Mouse (Mus musculus) E14TG2a.4 (cell line): ENCODE measurements around the gene Dlgap3.

ENCODE experiments used
- H3K27me3 ChIP-seq: 2 replicates; pipeline ENCODE4 v1.6.1; 2014; ENCODE audit warnings: low read length, control low read depth; ENCODE audit not compliant: insufficient read depth
- H3K36me3 ChIP-seq: 2 replicates; pipeline ENCODE4 v1.6.1; 2014; ENCODE audit warnings: low read length, control low read depth; ENCODE audit not compliant: insufficient read depth
- H3K4me1 ChIP-seq: replicated peaks from 2 replicates; pipeline ENCODE4 v1.6.1; 2014; ENCODE audit warnings: low read depth, low read length, control low read depth
- H3K4me3 ChIP-seq: replicated peaks from 2 replicates; pipeline ENCODE4 v1.5.1; 2014; ENCODE audit warnings: mild to moderate bottlenecking, low read length
- H3K9me3 ChIP-seq: 2 replicates; pipeline ENCODE4 v1.6.1; 2014; ENCODE audit warnings: low read length, control low read depth
- CTCF ChIP-seq: conservative IDR thresholded peaks from 2 replicates; pipeline ENCODE4 v1.5.1; 2014; ENCODE audit warnings: low read length
- NANOG ChIP-seq: IDR thresholded peaks from 2 replicates; pipeline ENCODE4 v1.6.1; 2014; ENCODE audit warnings: borderline replicate concordance, low read length, mixed read lengths
- POU5F1 ChIP-seq: IDR thresholded peaks from 2 replicates; pipeline ENCODE4 v1.6.1; 2014; ENCODE audit warnings: low read length, borderline replicate concordance

The Dlgap3 gene

GRCm38 (mm10) chr4:127232028-127232427 lies 63.0 kb downstream of the Dlgap3 start:
- Histone ChIP-seq H3K36me3 (peaks cover 66% of the 10 kb centered on the region), H3K4me1 (peaks cover 78% of the 10 kb centered on the region), H3K27me3 (0 out of 2 replicates have a peak, but pooled peaks cover 4% of the 10 kb centered on the region), H3K4me3 (peak overlapping the region; percentile 7; the same call in 1 of the 2 replicates), H3K9me3 (no peaks in the 10 kb centered on the region)
- no peak for TF ChIP-seq NANOG
- TF ChIP-seq CTCF: no peak
- TF ChIP-seq POU5F1: no peak

- H3K4me1 ChIP-seq: peaks cover 81% of the 10 kb centered on the region
- H3K36me3 ChIP-seq: peaks cover 66% of the 10 kb centered on the region
- TF ChIP-seq CTCF (no peak), NANOG (no peak), POU5F1 (no peak)
- 0 out of 2 replicates have a peak, but pooled peaks cover 4% of the 10 kb centered on the region for H3K27me3 ChIP-seq
- H3K4me3 ChIP-seq: peak overlapping the region; percentile 69; the same call in 1 of the 2 replicates
- no peaks in the 10 kb centered on the region for H3K9me3 ChIP-seq
These were observed 63.5 kb downstream of the Dlgap3 start for GRCm38 (mm10) chr4:127232551-127232950.

- peak overlapping the region; percentile 69 for H3K4me3 ChIP-seq
- TF ChIP-seq NANOG: no peak
- no peak for TF ChIP-seq POU5F1
- TF ChIP-seq CTCF: no peak
- peaks cover 63% of the 10 kb centered on the region for H3K36me3 ChIP-seq
- H3K4me1 ChIP-seq: peaks cover 81% of the 10 kb centered on the region
- H3K27me3 ChIP-seq: 0 out of 2 replicates have a peak, but pooled peaks cover 4% of the 10 kb centered on the region
- H3K9me3 ChIP-seq: no peaks in the 10 kb centered on the region
These were observed 64.6 kb downstream of the Dlgap3 start for GRCm38 (mm10) chr4:127233416-127234125.

- H3K27me3 ChIP-seq: no peaks in the 10 kb centered on the region
- H3K4me3 ChIP-seq: peak overlapping the region; percentile 84
- peaks cover 62% of the 10 kb centered on the region for H3K4me1 ChIP-seq
- H3K36me3 ChIP-seq: peaks cover 43% of the 10 kb centered on the region
- TF ChIP-seq CTCF (peak; percentile 71), POU5F1 (no peak)
- no peaks in the 10 kb centered on the region for H3K9me3 ChIP-seq
These were observed 66.9 kb downstream of the Dlgap3 start for GRCm38 (mm10) chr4:127235742-127236487.

- H3K4me1 ChIP-seq: peaks cover 62% of the 10 kb centered on the region
- H3K4me3 ChIP-seq: peak overlapping the region; percentile 84
- H3K36me3 ChIP-seq: peaks cover 37% of the 10 kb centered on the region
- H3K27me3 ChIP-seq: no peaks in the 10 kb centered on the region
- H3K9me3 ChIP-seq: no peaks in the 10 kb centered on the region
- TF ChIP-seq CTCF: no peak
- no peak for TF ChIP-seq NANOG
- no peak for TF ChIP-seq POU5F1
These were observed 67.6 kb downstream of the Dlgap3 start for GRCm38 (mm10) chr4:127236631-127237030.

GRCm38 (mm10) chr4:127237271-127237670 lies 68.3 kb downstream of the Dlgap3 start:
- Histone ChIP-seq H3K9me3 (no peaks in the 10 kb centered on the region), H3K4me3 (peak overlapping the region; percentile 84; the same call in 1 of the 2 replicates), H3K4me1 (peaks cover 55% of the 10 kb centered on the region), H3K36me3 (peaks cover 30% of the 10 kb centered on the region), H3K27me3 (no peaks in the 10 kb centered on the region)
- no peak for TF ChIP-seq POU5F1
- TF ChIP-seq NANOG: no peak
- TF ChIP-seq CTCF: no peak

- Histone ChIP-seq H3K4me1 (peaks cover 42% of the 10 kb centered on the region), H3K4me3 (no peak overlapping the region), H3K36me3 (peaks cover 21% of the 10 kb centered on the region), H3K9me3 (no peaks in the 10 kb centered on the region), H3K27me3 (no peaks in the 10 kb centered on the region)
- TF ChIP-seq POU5F1 (no peak), CTCF (no peak), NANOG (no peak)
These were observed 73.7 kb downstream of the Dlgap3 start for GRCm38 (mm10) chr4:127242696-127243095.

GRCm38 (mm10) chr4:127243552-127243951 lies 74.5 kb downstream of the Dlgap3 start, which contains the start of gene Smim12:
TSS of gene Smim12 (plus strand) at chr4:127243784.
- no peak for TF ChIP-seq POU5F1
- TF ChIP-seq CTCF: peak; percentile 69

More at GRCm38 (mm10) chr4:127243552-127243951, 74.5 kb downstream of the Dlgap3 start, which contains the start of gene Smim12:
- Histone ChIP-seq H3K4me1 (peaks cover 35% of the 10 kb centered on the region), H3K36me3 (peaks cover 29% of the 10 kb centered on the region), H3K4me3 (peak within 1 kb of the TSS; percentile 100), H3K9me3 (no peaks in the 10 kb centered on the region), H3K27me3 (no peaks in the 10 kb centered on the region)
